Mouse (Mus musculus) C2C12 (cell line): ENCODE measurements at regions not wholly inside any gene's neighbourhood (a gene's known extent, or its start where the extent isn't known, plus 50 kb on each side); places are given as distances from the start of the nearest gene placed in this dataset.

Source experiments
- CTCF ChIP-seq: IDR thresholded peaks from one replicate; pipeline ENCODE4 v1.5.1; 2011; ENCODE audit not compliant: control insufficient read depth, insufficient read depth, insufficient read length
- USF1 ChIP-seq: IDR thresholded peaks from one replicate; pipeline ENCODE4 v1.6.1; 2011; ENCODE audit warnings: low read depth, mild to moderate bottlenecking, control low read depth, moderate library complexity

DNA sequence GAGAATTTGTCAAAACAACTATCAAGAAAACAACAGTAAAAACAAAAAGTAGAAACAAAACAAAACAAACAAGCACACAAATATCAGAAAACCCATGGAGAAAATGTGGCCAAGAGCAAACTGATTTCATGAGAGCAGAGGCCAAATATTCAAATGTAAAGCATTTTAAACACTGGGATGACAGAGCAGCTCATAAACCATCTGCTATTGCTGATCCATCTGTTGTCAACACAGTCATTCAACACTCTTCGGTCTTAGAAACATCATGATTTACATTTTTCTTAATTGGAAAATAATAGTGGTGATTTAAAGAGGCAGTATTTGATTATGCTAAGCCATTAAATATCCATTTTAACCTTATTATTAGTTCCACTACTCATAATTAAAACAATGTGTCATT is 1315.6 kb downstream of the Grik2 start:
- no peak for TF ChIP-seq CTCF
- no peak for TF ChIP-seq USF1
